ENCODE assay signal across 19 mouse cellular contexts in genomic region chr13:53639115-53639514, GRCm38 (mm10).
"Had no signal": no experiment of that assay in that cellular context is flagged by ENCODE, and none has a peak within 500 bp of the region (broad histone marks: within the 10 kb centered on the region; RNA-seq: fewer than 3 reads in every experiment).

No protein-coding gene starts in this region.

- H3K9me3 ChIP-seq: liver, embryonic 13.5 days; liver, embryonic 15.5 days; lung, embryonic 15.5 days; midbrain, embryonic 12.5 days; neural tube, embryonic 12.5 days; stomach, embryonic 15.5 days had no signal

- ATAC-seq: liver, postnatal 0 days; lung, postnatal 0 days had no signal

- H3K4me2 ChIP-seq: liver, embryonic 11.5 days; liver, embryonic 13.5 days; liver, embryonic 15.5 days; lung, embryonic 15.5 days; midbrain, embryonic 12.5 days; neural tube, embryonic 12.5 days; stomach, embryonic 15.5 days had no signal

- DNase-seq: liver, embryonic 13.5 days; liver, postnatal 0 days; lung, adult 2 months; lung, postnatal 14 days; lung, postnatal 36 days; right cerebral cortex, postnatal 14 days; thymus, adult 2 months; thymus, postnatal 25 days; thymus, postnatal 4 days had no signal

- H3K27me3 ChIP-seq: liver, embryonic 13.5 days; liver, embryonic 15.5 days; lung, embryonic 15.5 days; neural tube, embryonic 12.5 days; stomach, embryonic 15.5 days had no signal

- H3K9ac ChIP-seq: liver, embryonic 13.5 days; liver, embryonic 15.5 days; liver, postnatal 0 days; lung, embryonic 15.5 days; midbrain, embryonic 12.5 days; neural tube, embryonic 12.5 days; stomach, embryonic 15.5 days had no signal

- H3K36me3 ChIP-seq: liver, embryonic 13.5 days; liver, embryonic 15.5 days; lung, embryonic 15.5 days; midbrain, embryonic 12.5 days; neural tube, embryonic 12.5 days; stomach, embryonic 15.5 days had no signal

- H3K27ac ChIP-seq: liver, embryonic 13.5 days; liver, embryonic 15.5 days; lung, embryonic 15.5 days; macrophage; midbrain, embryonic 12.5 days; neural tube, embryonic 12.5 days; stomach, embryonic 15.5 days; stomach, postnatal 0 days had no signal

- H3K4me3 ChIP-seq: liver, embryonic 13.5 days; liver, embryonic 15.5 days; lung, embryonic 15.5 days; megakaryocyte, embryonic 14.5 days; midbrain, embryonic 12.5 days; neural tube, embryonic 12.5 days; stomach, embryonic 15.5 days had no signal

- H3K4me1 ChIP-seq: liver, embryonic 13.5 days; liver, embryonic 15.5 days; lung, embryonic 15.5 days; megakaryocyte, embryonic 14.5 days; midbrain, embryonic 12.5 days; neural tube, embryonic 12.5 days; stomach, embryonic 15.5 days had no signal
